Mouse (Mus musculus) kidney, postnatal 0 days (tissue): ENCODE results near the gene Mon1a. TPM values are rescaled to one million over a fixed set of nuclear protein-coding genes. Genes with fewer than 3 reads are reported as not detected.

ENCODE experiments used
- ATAC-seq: fragments of 200-750 bp; cut with Nextera tagmentation; replicated peaks from 2 replicates; pipeline ENCODE4 v1.8.0; 2017; ENCODE audit warnings: low read depth, moderate number of reproducible peaks, moderate TSS enrichment, moderate library complexity; ENCODE audit not compliant: low FRiP score
- DNase-seq: peaks from one replicate; pipeline ENCODE4 v3.0.0-alpha.2; 2016; ENCODE audit warnings: low spot score
- H3K27ac ChIP-seq: fragments of 300-500 bp; sonication (generic); 2 replicates; pipeline ENCODE4 v1.5.1; 2014; ENCODE audit warnings: mild to moderate bottlenecking
- H3K27me3 ChIP-seq: fragments of 300-500 bp; sonication (generic); 2 replicates; pipeline ENCODE4 v1.6.1; 2014; ENCODE audit warnings: low read length, mixed read lengths; ENCODE audit not compliant: insufficient read depth
- H3K36me3 ChIP-seq: fragments of 300-500 bp; sonication (generic); 2 replicates; pipeline ENCODE4 v1.6.1; 2014; ENCODE audit warnings: low read length, mixed read lengths; ENCODE audit not compliant: insufficient read depth
- H3K4me1 ChIP-seq: fragments of 300-500 bp; sonication (generic); replicated peaks from 2 replicates; pipeline ENCODE4 v1.6.1; 2014; ENCODE audit warnings: antibody characterized with exemption, low read length, mixed read lengths; ENCODE audit not compliant: insufficient read depth
- H3K4me2 ChIP-seq: fragments of 300-500 bp; sonication (generic); 2 replicates; pipeline ENCODE4 v1.6.1; 2014; ENCODE audit warnings: mild to moderate bottlenecking, low read length, moderate library complexity, mixed read lengths
- H3K4me3 ChIP-seq: fragments of 300-500 bp; sonication (generic); replicated peaks from 2 replicates; pipeline ENCODE4 v1.5.1; 2014; ENCODE audit warnings: low read depth, low read length
- H3K9ac ChIP-seq: fragments of 300-500 bp; sonication (generic); 2 replicates; pipeline ENCODE4 v1.6.1; 2014; ENCODE audit warnings: low read depth, low read length
- H3K9me3 ChIP-seq: fragments of 300-500 bp; sonication (generic); replicated peaks from 2 replicates; pipeline ENCODE4 v1.6.1; 2016; ENCODE audit warnings: low read length, inconsistent platforms, mixed read lengths
- CTCF ChIP-seq: IDR thresholded peaks from 2 replicates; pipeline ENCODE4 v1.5.1; 2016; ENCODE audit warnings: antibody characterized with exemption, low read depth, mild to moderate bottlenecking, moderate library complexity
- WGBS: fragments of 180-500 bp; shearing (Covaris S2); extraction: QIAGEN DNeasy Blood & Tissue Kit; methylation state at CpG from one replicate; pipeline ENCODE4 v1.1.7; 2014; 5-methylcytosine and 5-hydroxymethylcytosine counted together
- polyA plus RNA-seq: library from polyadenylated mRNA; unstranded; fragments of >200 nt; fragmentation: Nextera tagmentation; extraction: Ambion mirVana; gene quantifications from 2 replicates; pipeline ENCODE4 v1.2.1, GENCODE M21; 2015

Mon1a gene
- polyA plus RNA-seq: 11.1 and 12.7 TPM in 2 replicates

- no peaks in the 10 kb centered on the region for H3K27me3 ChIP-seq
- WGBS: under 1% methylated on average over 28 of the region's 28 CpGs
- H3K4me2 ChIP-seq: peak within 1 kb of the TSS; percentile 90
- ATAC-seq: peak; percentile 95
- peak within 1 kb of the TSS; percentile 79 for H3K27ac ChIP-seq
- TF ChIP-seq CTCF: no peak; the same call in 1 of the 2 replicates
- H3K9ac ChIP-seq: peak within 1 kb of the TSS; percentile 70
- peak within 1 kb of the TSS; percentile 73 for H3K4me3 ChIP-seq
- H3K9me3 ChIP-seq: no peaks in the 10 kb centered on the region
- no peaks in the 10 kb centered on the region for H3K4me1 ChIP-seq
- no peaks in the 10 kb centered on the region for H3K36me3 ChIP-seq
- DNase-seq: peak; percentile 86
Measured at GRCm38 (mm10) chr9:107887804-107888266, at the start of gene Mon1a. Mon1a (plus strand) TSS chr9:107888151.

GRCm38 (mm10) chr9:107838869-107839268 lies 49.1 kb upstream of the Mon1a start:
- Histone ChIP-seq H3K4me2 (no peak overlapping the region), H3K27ac (no peak overlapping the region), H3K9me3 (no peaks in the 10 kb centered on the region), H3K9ac (no peak overlapping the region), H3K4me3 (no peak overlapping the region), H3K27me3 (no peaks in the 10 kb centered on the region), H3K36me3 (peaks cover 9% of the 10 kb centered on the region; the same call in 1 of the 2 replicates), H3K4me1 (no peaks in the 10 kb centered on the region)
- no peak for TF ChIP-seq CTCF
- 96% methylated on average over 1 of the region's 1 CpGs for WGBS
- ATAC-seq (no peak), DNase-seq (no peak)

GRCm38 (mm10) chr9:107842709-107843108 lies 45.2 kb upstream of the Mon1a start:
- H3K9ac ChIP-seq: no peak overlapping the region
- H3K36me3 ChIP-seq: peaks cover 14% of the 10 kb centered on the region
- H3K9me3 ChIP-seq: no peaks in the 10 kb centered on the region
- DNase-seq: no peak
- H3K4me2 ChIP-seq: no peak overlapping the region
- WGBS: 99% methylated on average over 2 of the region's 2 CpGs
- H3K27me3 ChIP-seq: no peaks in the 10 kb centered on the region
- H3K27ac ChIP-seq: no peak overlapping the region
- no peak overlapping the region for H3K4me3 ChIP-seq
- no peak for ATAC-seq
- TF ChIP-seq CTCF: no peak
- no peaks in the 10 kb centered on the region for H3K4me1 ChIP-seq

GRCm38 (mm10) chr9:107848922-107849321 lies 39.0 kb upstream of the Mon1a start:
- no peaks in the 10 kb centered on the region for H3K4me1 ChIP-seq
- H3K9ac ChIP-seq: no peak overlapping the region
- H3K4me2 ChIP-seq: no peak overlapping the region
- no peaks in the 10 kb centered on the region for H3K27me3 ChIP-seq
- no peak overlapping the region for H3K27ac ChIP-seq
- no peaks in the 10 kb centered on the region for H3K9me3 ChIP-seq
- 97% methylated on average over 7 of the region's 7 CpGs for WGBS
- ATAC-seq: no peak
- peaks cover 18% of the 10 kb centered on the region; the same call in 1 of the 2 replicates for H3K36me3 ChIP-seq
- no peak overlapping the region for H3K4me3 ChIP-seq
- no peak for DNase-seq
- no peak for TF ChIP-seq CTCF

GRCm38 (mm10) chr9:107858343-107858742 lies 29.6 kb upstream of the Mon1a start:
- no peaks in the 10 kb centered on the region for H3K9me3 ChIP-seq
- ATAC-seq: no peak
- H3K27ac ChIP-seq: no peak overlapping the region
- H3K9ac ChIP-seq: no peak overlapping the region
- H3K27me3 ChIP-seq: no peaks in the 10 kb centered on the region
- no peak overlapping the region for H3K4me2 ChIP-seq
- no peak overlapping the region for H3K4me3 ChIP-seq
- H3K36me3 ChIP-seq: 0 out of 2 replicates have a peak, but pooled peaks cover 18% of the 10 kb centered on the region
- no peaks in the 10 kb centered on the region for H3K4me1 ChIP-seq
- no peak for DNase-seq
- no peak for TF ChIP-seq CTCF
- WGBS: 97% methylated on average over 3 of the region's 3 CpGs

- no peak overlapping the region for H3K27ac ChIP-seq
- no peak for TF ChIP-seq CTCF
- H3K4me1 ChIP-seq: no peaks in the 10 kb centered on the region
- no peak overlapping the region for H3K9ac ChIP-seq
- no peaks in the 10 kb centered on the region for H3K36me3 ChIP-seq
- DNase-seq (no peak), ATAC-seq (no peak)
- no peaks in the 10 kb centered on the region for H3K27me3 ChIP-seq
- H3K4me2 ChIP-seq: no peak overlapping the region
- no peaks in the 10 kb centered on the region for H3K9me3 ChIP-seq
- WGBS: 65% methylated on average over 1 of the region's 1 CpGs
- H3K4me3 ChIP-seq: no peak overlapping the region
Measured at GRCm38 (mm10) chr9:107864493-107864892, 23.5 kb upstream of the Mon1a start.

- no peak overlapping the region for H3K4me3 ChIP-seq
- H3K9ac ChIP-seq: no peak overlapping the region
- H3K27me3 ChIP-seq: no peaks in the 10 kb centered on the region
- H3K4me2 ChIP-seq: no peak overlapping the region
- H3K9me3 ChIP-seq: no peaks in the 10 kb centered on the region
- TF ChIP-seq CTCF: no peak
- 0 out of 2 replicates have a peak, but pooled peaks cover 3% of the 10 kb centered on the region for H3K36me3 ChIP-seq
- ATAC-seq (no peak), DNase-seq (no peak)
- no peak overlapping the region for H3K27ac ChIP-seq
- 98% methylated on average over 2 of the region's 2 CpGs for WGBS
- H3K4me1 ChIP-seq: no peaks in the 10 kb centered on the region
Measured at GRCm38 (mm10) chr9:107866081-107866480, 21.9 kb upstream of the Mon1a start.
